Mouse (Mus musculus): ENCODE data around the gene Klhl2. TPM values are rescaled to one million over a fixed set of nuclear protein-coding genes. Genes with fewer than 3 reads are reported as not detected.

The Klhl2 gene
- total and polyA plus RNA-seq, 3 experiments: 9.3 to 11.5 (median 10.8) TPM

DNA sequence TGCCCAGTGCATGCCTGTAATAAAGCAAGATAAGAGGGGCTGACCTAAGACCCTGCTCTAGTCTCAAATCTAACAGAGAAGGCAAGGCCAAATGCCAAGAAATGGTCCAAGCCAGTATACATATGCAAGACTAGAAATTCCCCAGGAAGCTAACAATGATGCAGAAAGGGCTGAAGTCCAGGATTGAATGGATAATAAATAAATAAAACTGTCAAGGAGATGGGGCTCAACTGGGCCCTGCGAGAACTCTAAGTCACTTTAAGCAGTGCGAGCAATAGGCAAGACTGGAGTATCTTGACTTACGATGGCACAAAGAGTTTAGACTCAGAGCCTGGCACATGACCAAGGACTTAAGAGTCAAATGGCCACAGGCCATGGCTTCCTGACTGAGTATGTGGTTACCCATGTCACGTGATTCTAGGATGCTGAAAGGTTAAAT is 5.8 kb downstream of the Klhl2 start:
- in situ Hi-C loops (cut with MboI; ENCODE audit: low pct_ligation_motif_present, low pct_unique_long_range_greater_than_20kb, low sequenced_read_pairs) (loop anchor here (25.0 kb wide), 1 partner anchor 93 kb away; the partner anchor contains the start of gene Tmem192), dilution Hi-C loops (cut with MboI; ENCODE audit: extremely low pct_ligation_motif_present, extremely low pct_unique_long_range_greater_than_20kb, low sequenced_read_pairs) (no loop called here)
- no peaks in the 10 kb centered on the region for H3K27me3 ChIP-seq (replicated peaks)
- peaks cover 16% of the 10 kb centered on the region for H3K79me2 ChIP-seq (replicated peaks; ENCODE audit: control insufficient read depth, extremely low read depth, insufficient read depth, poor library complexity, severe bottlenecking)
- H3K4me3 ChIP-seq (replicated peaks in 1 of 3; ENCODE audit: low read depth in 2 of 3, low read length in 2 of 3, poor library complexity in 1 of 3): no peak overlapping the region
- peaks cover 0 to 5% of the 10 kb centered on the region in 2 experiments for H3K36me3 ChIP-seq (replicated peaks in 1 of 2; ENCODE audit: control insufficient read depth in 1 of 2, insufficient read depth in 1 of 2, low read length in 1 of 2)
- H3K9ac ChIP-seq (ENCODE audit: insufficient read depth, low read depth): no peak overlapping the region
- DNase-seq (ENCODE audit: extremely low read depth): no peak
- no peak overlapping the region for H3K4me2 ChIP-seq (ENCODE audit: insufficient read depth, low read depth, poor library complexity, severe bottlenecking)
- TF ChIP-seq KAT2A (IDR thresholded peaks at IDR 0.05; ENCODE audit: insufficient replicate concordance, low read length) (no peak), NRF1 (IDR thresholded peaks at IDR 0.05; ENCODE audit: low read depth, low read length) (no peak), JUN (IDR thresholded peaks at IDR 0.05; ENCODE audit: insufficient read depth, low read depth, low read length) (no peak), ZNF384 (IDR thresholded peaks at IDR 0.05; ENCODE audit: low read depth, low read length) (no peak), BHLHE40 (IDR thresholded peaks at IDR 0.05; ENCODE audit: low read depth, low read length) (no peak), IRF4 (IDR thresholded peaks at IDR 0.05; ENCODE audit: low read depth, low read length) (no peak), MAZ (IDR thresholded peaks at IDR 0.05; ENCODE audit: low read depth, low read length) (no peak), USF2 (conservative IDR thresholded peaks at IDR 0.05; ENCODE audit: low read depth, low read length) (no peak), MAFK (IDR thresholded peaks at IDR 0.05; ENCODE audit: insufficient replicate concordance, low read length) (no peak), HCFC1 (IDR thresholded peaks at IDR 0.05; ENCODE audit: low read depth, low read length) (no peak), MEF2A (IDR thresholded peaks at IDR 0.05; ENCODE audit: borderline replicate concordance, low read depth, low read length) (no peak)
- peaks cover 0 to 47% of the 10 kb centered on the region in 2 experiments; a peak in 3 of 4 replicates for H3K4me1 ChIP-seq (ENCODE audit: control insufficient read depth in 1 of 2, insufficient read depth in 2 of 2)
- H3K27ac ChIP-seq (ENCODE audit: insufficient read depth, low read depth): no peak overlapping the region
- no peaks in the 10 kb centered on the region for H3K9me3 ChIP-seq (replicated peaks; ENCODE audit: low read length)

DNA sequence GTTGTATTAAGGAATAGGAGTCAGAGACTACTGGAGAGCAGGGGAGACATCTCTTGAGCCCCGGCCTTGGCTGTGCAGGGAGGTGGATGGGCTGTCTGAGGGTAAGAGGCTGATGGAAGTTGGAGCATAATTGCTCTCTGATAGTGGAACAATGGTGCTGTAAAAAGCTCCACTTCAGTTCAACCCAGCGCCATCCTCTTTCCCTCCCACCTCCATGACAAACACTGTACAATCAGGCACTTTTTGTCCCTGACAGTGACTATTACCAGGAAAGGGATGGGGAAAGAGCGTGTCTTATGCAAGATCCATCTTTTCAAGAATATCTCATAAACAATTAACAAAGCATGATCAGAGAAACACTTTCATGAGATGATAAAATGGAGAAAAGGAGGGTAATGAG is 6.6 kb downstream of the Klhl2 start:
- dilution Hi-C loops (cut with MboI; ENCODE audit: extremely low pct_ligation_motif_present, extremely low pct_unique_long_range_greater_than_20kb, low sequenced_read_pairs): no loop called here
- in situ Hi-C loops (cut with MboI; ENCODE audit: low pct_ligation_motif_present, low pct_unique_long_range_greater_than_20kb, low sequenced_read_pairs): loop anchor here (25.0 kb wide), 1 partner anchor 94 kb away; the partner anchor contains the start of gene Tmem192
- Histone ChIP-seq H3K4me3 (replicated peaks in 1 of 3; ENCODE audit: low read depth in 2 of 3, low read length in 2 of 3, poor library complexity in 1 of 3) (no peak overlapping the region), H3K36me3 (replicated peaks in 1 of 2; ENCODE audit: control insufficient read depth in 1 of 2, insufficient read depth in 1 of 2, low read length in 1 of 2) (peaks cover 0 to 5% of the 10 kb centered on the region in 2 experiments), H3K9me3 (replicated peaks; ENCODE audit: low read length) (no peaks in the 10 kb centered on the region), H3K4me1 (ENCODE audit: control insufficient read depth in 1 of 2, insufficient read depth in 2 of 2) (peaks cover 0 to 43% of the 10 kb centered on the region in 2 experiments; a peak in 3 of 4 replicates), H3K27ac (ENCODE audit: insufficient read depth, low read depth) (no peak overlapping the region), H3K79me2 (replicated peaks; ENCODE audit: control insufficient read depth, extremely low read depth, insufficient read depth, poor library complexity, severe bottlenecking) (peaks cover 12% of the 10 kb centered on the region), H3K9ac (ENCODE audit: insufficient read depth, low read depth) (no peak overlapping the region), H3K4me2 (ENCODE audit: insufficient read depth, low read depth, poor library complexity, severe bottlenecking) (no peak overlapping the region), H3K27me3 (replicated peaks) (no peaks in the 10 kb centered on the region)
- DNase-seq (ENCODE audit: extremely low read depth): no peak
- TF ChIP-seq RAD21 (IDR thresholded peaks at IDR 0.05; ENCODE audit: low read depth, low read length) (no peak), JUND (conservative IDR thresholded peaks at IDR 0.05; ENCODE audit: low read depth, low read length) (no peak), TCF12 (IDR thresholded peaks at IDR 0.05; ENCODE audit: low read depth, low read length) (no peak), MEF2A (IDR thresholded peaks at IDR 0.05; ENCODE audit: borderline replicate concordance, low read depth, low read length) (no peak), JUN (IDR thresholded peaks at IDR 0.05; ENCODE audit: insufficient read depth, low read depth, low read length) (no peak), KAT2A (IDR thresholded peaks at IDR 0.05; ENCODE audit: insufficient replicate concordance, low read length) (no peak), MXI1 (IDR thresholded peaks at IDR 0.05; ENCODE audit: low read depth, low read length) (no peak), ZC3H11A (IDR thresholded peaks at IDR 0.05; ENCODE audit: low read depth, low read length) (no peak), POLR2A (IDR thresholded peaks at IDR 0.05; ENCODE audit: low read depth, low read length) (no peak), ZMIZ1 (IDR thresholded peaks at IDR 0.05; ENCODE audit: low read depth, low read length) (no peak), MAX (IDR thresholded peaks at IDR 0.05; ENCODE audit: low read length) (no peak)

Measured in CH12.LX (cell line).